Mouse (Mus musculus) midbrain, embryonic 12.5 days (tissue): ENCODE data around the gene Msmp. TPM values are rescaled to one million over a fixed set of nuclear protein-coding genes. Genes with fewer than 3 reads are reported as not detected.

Source experiments
- ATAC-seq: fragments of 200-750 bp; cut with Nextera tagmentation; 2 replicates; pipeline ENCODE4 v1.8.0; 2017; ENCODE audit warnings: low read depth, moderate TSS enrichment, moderate library complexity; ENCODE audit not compliant: low FRiP score
- H3K27ac ChIP-seq: fragments of 300-500 bp; sonication (generic); replicated peaks from 2 replicates; pipeline ENCODE4 v1.5.1; 2016; ENCODE audit warnings: mild to moderate bottlenecking
- H3K27me3 ChIP-seq: fragments of 300-500 bp; sonication (generic); 2 replicates; pipeline ENCODE4 v1.6.1; 2016; ENCODE audit warnings: mild to moderate bottlenecking
- H3K36me3 ChIP-seq: fragments of 300-500 bp; sonication (generic); 2 replicates; pipeline ENCODE4 v1.6.1; 2016
- H3K4me1 ChIP-seq: fragments of 300-500 bp; sonication (generic); 2 replicates; pipeline ENCODE4 v1.6.1; 2016
- H3K4me2 ChIP-seq: fragments of 300-500 bp; sonication (generic); replicated peaks from 2 replicates; pipeline ENCODE4 v1.6.1; 2016; ENCODE audit warnings: mild to moderate bottlenecking, moderate library complexity
- H3K4me3 ChIP-seq: fragments of 300-500 bp; sonication (generic); 2 replicates; pipeline ENCODE4 v1.5.1; 2016; ENCODE audit warnings: mild to moderate bottlenecking
- H3K9ac ChIP-seq: fragments of 300-500 bp; sonication (generic); replicated peaks from 2 replicates; pipeline ENCODE4 v1.6.1; 2016; ENCODE audit warnings: mild to moderate bottlenecking, moderate library complexity
- H3K9me3 ChIP-seq: fragments of 300-500 bp; sonication (generic); 2 replicates; pipeline ENCODE4 v1.6.1; 2016; ENCODE audit warnings: mild to moderate bottlenecking
- WGBS: fragments of 180-500 bp; shearing (Covaris S2); methylation state at CpG from one replicate; pipeline ENCODE4 v1.1.7; 2016; 5-methylcytosine and 5-hydroxymethylcytosine counted together
- polyA plus RNA-seq: library from polyadenylated mRNA; unstranded; fragments of >200 nt; fragmentation: Nextera tagmentation; extraction: Ambion mirVana; gene quantifications from 2 replicates; pipeline ENCODE4 v1.2.1, GENCODE M21; 2016

The Msmp gene
- polyA plus RNA-seq, 1 experiment from 2014 or later, result 1.8 TPM

GRCm38 (mm10) chr4:43573561-43573960 is 10.7 kb downstream of the Msmp start:
- no peak overlapping the region for H3K9ac ChIP-seq
- H3K4me1 ChIP-seq, result peaks cover 35% of the 10 kb centered on the region
- no peak overlapping the region for H3K27ac ChIP-seq
- no peak overlapping the region for H3K4me3 ChIP-seq
- H3K9me3 ChIP-seq, result no peaks in the 10 kb centered on the region
- peaks cover 50% of the 10 kb centered on the region for H3K36me3 ChIP-seq
- 94% methylated on average over 4 of the region's 4 CpGs for WGBS
- H3K27me3 ChIP-seq, result no peaks in the 10 kb centered on the region
- H3K4me2 ChIP-seq, result no peak overlapping the region
- ATAC-seq, result no peak

DNA sequence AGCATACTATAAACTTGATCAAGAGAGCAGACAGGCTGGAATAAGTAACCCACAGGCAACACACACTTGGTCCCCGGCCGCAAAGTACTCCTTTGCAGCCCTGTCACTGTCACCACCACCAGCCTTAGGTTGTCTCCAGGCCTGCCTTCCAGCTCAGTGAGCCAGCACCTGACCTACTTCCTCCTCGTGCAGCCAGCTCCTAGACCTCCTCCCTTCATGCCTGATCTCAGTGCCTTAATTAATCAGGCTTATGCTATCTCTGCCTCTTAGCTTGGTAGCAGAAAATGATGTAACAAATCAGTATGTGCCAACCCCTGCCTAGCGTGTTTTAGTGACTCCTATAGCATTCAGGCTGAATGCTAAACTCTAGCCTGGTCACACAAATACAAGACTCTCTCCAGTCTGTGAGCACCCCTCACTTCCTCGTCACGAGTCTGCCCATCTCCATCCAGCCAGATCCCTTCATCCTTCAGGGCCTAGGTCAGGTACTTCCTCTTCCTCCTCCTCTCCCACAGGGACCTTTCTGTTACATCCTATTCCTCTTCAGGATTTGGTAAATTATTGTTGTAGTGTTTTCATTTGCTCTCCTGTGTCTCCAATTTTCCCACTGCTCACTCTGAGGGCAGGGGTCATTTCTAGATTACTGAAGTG is 12.8 kb downstream of the Msmp start:
- Histone ChIP-seq H3K4me2 (no peak overlapping the region), H3K27ac (no peak overlapping the region), H3K27me3 (no peaks in the 10 kb centered on the region), H3K9ac (no peak overlapping the region), H3K9me3 (no peaks in the 10 kb centered on the region), H3K36me3 (peaks cover 71% of the 10 kb centered on the region), H3K4me3 (no peak overlapping the region), H3K4me1 (peaks cover 18% of the 10 kb centered on the region)
- no peak for ATAC-seq
- 90% methylated on average over 6 of the region's 6 CpGs for WGBS

- Histone ChIP-seq H3K27ac (no peak overlapping the region), H3K4me1 (peaks cover 14% of the 10 kb centered on the region), H3K4me2 (no peak overlapping the region), H3K36me3 (peaks cover 76% of the 10 kb centered on the region), H3K4me3 (no peak overlapping the region), H3K27me3 (no peaks in the 10 kb centered on the region), H3K9me3 (no peaks in the 10 kb centered on the region), H3K9ac (no peak overlapping the region)
- no peak for ATAC-seq
- 95% methylated on average over 9 of the region's 9 CpGs for WGBS
These were observed 17.2 kb downstream of the Msmp start for GRCm38 (mm10) chr4:43567140-43567539.

GRCm38 (mm10) chr4:43564231-43564630 is 20.1 kb downstream of the Msmp start:
- Histone ChIP-seq H3K27ac (no peak overlapping the region), H3K4me1 (peaks cover 37% of the 10 kb centered on the region), H3K36me3 (peaks cover 47% of the 10 kb centered on the region), H3K9ac (no peak overlapping the region), H3K27me3 (no peaks in the 10 kb centered on the region), H3K4me3 (no peak overlapping the region), H3K4me2 (no peak overlapping the region), H3K9me3 (no peaks in the 10 kb centered on the region)
- WGBS, result 67% methylated on average over 2 of the region's 2 CpGs
- ATAC-seq, result no peak

- Histone ChIP-seq H3K9me3 (no peaks in the 10 kb centered on the region), H3K4me2 (peak overlapping the region; percentile 87), H3K4me1 (peaks cover 43% of the 10 kb centered on the region), H3K9ac (peak overlapping the region; percentile 93; the same call in 1 of the 2 replicates), H3K27me3 (no peaks in the 10 kb centered on the region), H3K27ac (no peak overlapping the region), H3K4me3 (peak overlapping the region; percentile 92), H3K36me3 (peaks cover 40% of the 10 kb centered on the region)
- WGBS, result 83% methylated on average over 4 of the region's 4 CpGs
- ATAC-seq, result no peak
These were observed 20.8 kb downstream of the Msmp start for GRCm38 (mm10) chr4:43563601-43563875.

- 8% methylated on average over 22 of the region's 22 CpGs for WGBS
- Histone ChIP-seq H3K9ac (peak overlapping the region; percentile 93), H3K27ac (peak overlapping the region; percentile 98), H3K27me3 (no peaks in the 10 kb centered on the region), H3K4me3 (peak overlapping the region; percentile 92), H3K9me3 (no peaks in the 10 kb centered on the region), H3K4me1 (peaks cover 48% of the 10 kb centered on the region), H3K4me2 (peak overlapping the region; percentile 87), H3K36me3 (peaks cover 35% of the 10 kb centered on the region)
- ATAC-seq, result peak; percentile 20
These were observed 21.3 kb downstream of the Msmp start for GRCm38 (mm10) chr4:43562769-43563600.

- Histone ChIP-seq H3K27ac (peak within 1 kb of the TSS; percentile 98), H3K9ac (peak within 1 kb of the TSS; percentile 93), H3K9me3 (no peaks in the 10 kb centered on the region), H3K4me2 (peak within 1 kb of the TSS; percentile 87), H3K4me1 (peaks cover 49% of the 10 kb centered on the region), H3K36me3 (peaks cover 27% of the 10 kb centered on the region), H3K27me3 (no peaks in the 10 kb centered on the region), H3K4me3 (peak within 1 kb of the TSS; percentile 92)
- WGBS, result under 1% methylated on average over 62 of the region's 62 CpGs
- peak; percentile 96 for ATAC-seq
These were observed 22.1 kb downstream of the Msmp start, which contains the start of the genes Creb3 and Tln1 for GRCm38 (mm10) chr4:43561997-43562768. TSS of gene Creb3 (plus strand) at chr4:43562332. TSS of gene Tln1 (minus strand) at chr4:43562691.

DNA sequence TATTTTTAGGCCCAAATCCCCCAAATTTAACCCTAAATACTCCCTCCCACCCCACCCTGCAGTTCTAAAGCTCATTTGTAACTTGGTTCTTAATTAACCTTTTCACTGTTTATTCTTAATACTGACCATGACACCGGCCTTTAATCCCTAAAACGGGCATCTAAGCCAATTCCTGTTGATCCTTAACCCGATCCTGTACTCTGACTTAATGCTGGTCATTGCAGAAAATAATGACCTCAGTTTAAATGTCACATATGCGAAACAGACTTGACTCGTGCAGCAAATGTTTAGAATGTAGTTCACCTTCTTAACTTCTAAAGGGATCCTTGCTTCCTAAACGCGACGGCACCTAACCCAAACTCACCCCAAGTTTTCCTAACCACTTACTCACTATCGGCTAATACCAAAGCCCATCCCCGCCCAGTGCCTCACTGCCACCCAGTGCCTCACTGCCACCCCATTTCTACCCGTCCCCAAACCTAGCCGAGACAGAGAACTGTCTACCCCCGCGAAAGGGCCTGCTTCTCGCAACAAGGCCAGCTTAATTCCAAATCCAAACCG is 22.8 kb downstream of the Msmp start:
- peak overlapping the region; percentile 93 for H3K9ac ChIP-seq
- peak overlapping the region; percentile 98 for H3K27ac ChIP-seq
- peak overlapping the region; percentile 92 for H3K4me3 ChIP-seq
- no peaks in the 10 kb centered on the region for H3K9me3 ChIP-seq
- H3K36me3 ChIP-seq, result peaks cover 23% of the 10 kb centered on the region
- peaks cover 49% of the 10 kb centered on the region for H3K4me1 ChIP-seq
- H3K27me3 ChIP-seq, result no peaks in the 10 kb centered on the region
- 2% methylated on average over 16 of the region's 16 CpGs for WGBS
- no peak; the same call in 1 of the 2 replicates for ATAC-seq
- peak overlapping the region; percentile 87 for H3K4me2 ChIP-seq

- Histone ChIP-seq H3K27me3 (no peaks in the 10 kb centered on the region), H3K27ac (no peak overlapping the region), H3K9me3 (no peaks in the 10 kb centered on the region), H3K36me3 (peaks cover 23% of the 10 kb centered on the region), H3K9ac (peak overlapping the region; percentile 93), H3K4me2 (peak overlapping the region; percentile 87), H3K4me3 (peak overlapping the region; percentile 92), H3K4me1 (peaks cover 49% of the 10 kb centered on the region)
- ATAC-seq, result no peak
- WGBS, result 47% methylated on average over 2 of the region's 2 CpGs
These were observed 23.3 kb downstream of the Msmp start for GRCm38 (mm10) chr4:43560976-43561375.

DNA sequence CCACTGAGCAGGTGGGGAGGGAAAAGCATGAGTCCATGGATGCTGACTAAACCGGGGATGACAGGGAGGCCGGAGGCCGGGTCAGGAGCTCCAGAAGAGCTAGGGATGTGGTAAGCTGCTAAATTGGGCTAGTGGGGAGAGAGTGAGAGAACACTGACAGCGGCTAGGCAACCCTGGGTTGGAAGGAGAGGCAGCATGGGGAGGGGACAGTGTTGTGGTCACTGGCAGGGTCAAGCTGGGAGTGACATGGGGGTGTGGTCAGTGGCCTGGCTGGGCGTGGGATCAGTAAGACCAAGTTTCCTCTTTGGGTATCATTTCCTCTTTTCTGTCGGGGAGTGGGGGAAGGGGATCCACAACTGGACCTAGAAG is 24.1 kb downstream of the Msmp start:
- no peaks in the 10 kb centered on the region for H3K9me3 ChIP-seq
- peak overlapping the region; percentile 87 for H3K4me2 ChIP-seq
- H3K9ac ChIP-seq, result peak overlapping the region; percentile 28; the same call in 1 of the 2 replicates
- H3K4me1 ChIP-seq, result peaks cover 49% of the 10 kb centered on the region
- H3K27me3 ChIP-seq, result no peaks in the 10 kb centered on the region
- no peak overlapping the region for H3K4me3 ChIP-seq
- no peak for ATAC-seq
- peaks cover 23% of the 10 kb centered on the region for H3K36me3 ChIP-seq
- H3K27ac ChIP-seq, result no peak overlapping the region
- 70% methylated on average over 5 of the region's 6 CpGs for WGBS

- H3K36me3 ChIP-seq, result peaks cover 23% of the 10 kb centered on the region
- H3K9ac ChIP-seq, result peak overlapping the region; percentile 28; the same call in 1 of the 2 replicates
- no peak overlapping the region for H3K4me3 ChIP-seq
- no peaks in the 10 kb centered on the region for H3K27me3 ChIP-seq
- H3K27ac ChIP-seq, result no peak overlapping the region
- H3K4me2 ChIP-seq, result no peak overlapping the region
- H3K4me1 ChIP-seq, result peaks cover 49% of the 10 kb centered on the region
- WGBS, result 83% methylated on average over 13 of the region's 13 CpGs
- no peak for ATAC-seq
- H3K9me3 ChIP-seq, result no peaks in the 10 kb centered on the region
These were observed 24.6 kb downstream of the Msmp start for GRCm38 (mm10) chr4:43559519-43560242.
